Mouse (Mus musculus): Measurements from ENCODE around the gene Nsd1.

GRCm38 (mm10) chr13:55189531-55190107 is 20.0 kb upstream of the Nsd1 start:
- TF ChIP-seq CTCF (IDR thresholded peaks at IDR 0.05; ENCODE audit: control insufficient read depth, insufficient read depth, insufficient replicate concordance, low read depth, low read length), result no peak
- TF ChIP-seq POLR2A (IDR thresholded peaks at IDR 0.05; ENCODE audit: control insufficient read depth, low read depth, low read length), result no peak
